Mouse (Mus musculus) myocyte (in vitro differentiated cells): Measurements from ENCODE around the gene Smpd3.

Experiments used
- MAX ChIP-seq: IDR thresholded peaks from one replicate; pipeline ENCODE4 v1.6.1; 2011; ENCODE audit warnings: low read depth, mild to moderate bottlenecking, control low read depth
- POLR2A ChIP-seq: IDR thresholded peaks from one replicate; pipeline ENCODE4 v1.6.1; 2011; ENCODE audit warnings: low read depth, mild to moderate bottlenecking, control low read depth, moderate library complexity; ENCODE audit not compliant: insufficient read length
- TCF12 ChIP-seq: IDR thresholded peaks from one replicate; pipeline ENCODE4 v1.6.1; 2011; ENCODE audit warnings: mild to moderate bottlenecking, control low read depth; ENCODE audit not compliant: poor library complexity, insufficient read depth, severe bottlenecking
- USF1 ChIP-seq: IDR thresholded peaks from one replicate; pipeline ENCODE4 v1.6.1; 2011; ENCODE audit warnings: low read depth, mild to moderate bottlenecking, control low read depth, moderate library complexity

GRCm38 (mm10) chr8:106271378-106271777 lies 66.4 kb downstream of the Smpd3 start:
- TF ChIP-seq USF1, result no peak
- no peak for TF ChIP-seq MAX
- no peak for TF ChIP-seq TCF12
- TF ChIP-seq POLR2A, result no peak
